Mouse (Mus musculus) limb, embryonic 10.5 days (tissue): Measurements from ENCODE around the gene Olfr1450. TPM values are rescaled to one million over a fixed set of nuclear protein-coding genes. Genes with fewer than 3 reads are reported as not detected.
"Not testable (repeated sequence)": the region's sequence is repeated elsewhere in the genome, so short reads cannot be mapped to it uniquely, and the experiment has no call there.

ENCODE experiments used
- DNase-seq: peaks from one replicate; pipeline ENCODE4 v3.0.0-alpha.2; 2017; ENCODE audit warnings: low spot score
- H3K27ac ChIP-seq: fragments of 300-500 bp; sonication (generic); 2 replicates; pipeline ENCODE4 v1.5.1; 2016; ENCODE audit warnings: mild to moderate bottlenecking
- H3K27me3 ChIP-seq: fragments of 300-500 bp; sonication (generic); 2 replicates; pipeline ENCODE4 v1.6.1; 2016; ENCODE audit warnings: low read depth, mild to moderate bottlenecking; ENCODE audit not compliant: poor library complexity, severe bottlenecking
- H3K36me3 ChIP-seq: fragments of 300-500 bp; sonication (generic); 2 replicates; pipeline ENCODE4 v1.6.1; 2016; ENCODE audit warnings: mild to moderate bottlenecking, moderate library complexity
- H3K4me1 ChIP-seq: fragments of 300-500 bp; sonication (generic); 2 replicates; pipeline ENCODE4 v1.6.1; 2016
- H3K4me3 ChIP-seq: fragments of 300-500 bp; sonication (generic); 2 replicates; pipeline ENCODE4 v1.5.1; 2016; ENCODE audit warnings: mild to moderate bottlenecking, moderate library complexity
- H3K9me3 ChIP-seq: fragments of 300-500 bp; sonication (generic); replicated peaks from 2 replicates; pipeline ENCODE4 v1.6.1; 2016; ENCODE audit warnings: mild to moderate bottlenecking
- WGBS: fragments of 180-500 bp; shearing (Covaris S2); methylation state at CpG from one replicate; pipeline ENCODE4 v1.1.7; 2016; 5-methylcytosine and 5-hydroxymethylcytosine counted together
- polyA plus RNA-seq: library from polyadenylated mRNA; unstranded; fragments of >200 nt; fragmentation: Nextera tagmentation; extraction: Ambion mirVana; gene quantifications from 2 replicates; pipeline ENCODE4 v1.2.1, GENCODE M21; 2016

Olfr1450 gene
- not detected in 2 replicates for polyA plus RNA-seq

GRCm38 (mm10) chr19:12949958-12950357 is at the start of gene Olfr1450:
Olfr1450 (plus strand) TSS chr19:12950258.
- Histone ChIP-seq H3K27ac (no peak within 1 kb of the TSS), H3K9me3 (peaks cover 4% of the 10 kb centered on the region; the same call in 1 of the 2 replicates), H3K4me3 (no peak within 1 kb of the TSS), H3K36me3 (no peaks in the 10 kb centered on the region), H3K4me1 (no peaks in the 10 kb centered on the region), H3K27me3 (no peaks in the 10 kb centered on the region)
- no peak for DNase-seq
- 83% methylated on average over 1 of the region's 1 CpGs for WGBS

GRCm38 (mm10) chr19:12903643-12904042 is 46.4 kb upstream of the Olfr1450 start, which contains the start of gene Olfr1447:
Olfr1447 (minus strand) TSS chr19:12903743.
- Histone ChIP-seq H3K4me1 (no peaks in the 10 kb centered on the region), H3K36me3 (no peaks in the 10 kb centered on the region), H3K4me3 (no peak within 1 kb of the TSS), H3K9me3 (no peaks in the 10 kb centered on the region), H3K27me3 (no peaks in the 10 kb centered on the region), H3K27ac (no peak within 1 kb of the TSS)
- WGBS, result 98% methylated on average over 1 of the region's 1 CpGs
- no peak for DNase-seq

- H3K27ac ChIP-seq, result no peak within 1 kb of the TSS
- H3K27me3 ChIP-seq, result no peaks in the 10 kb centered on the region
- 84% methylated on average over 1 of the region's 1 CpGs for WGBS
- no peaks in the 10 kb centered on the region for H3K4me1 ChIP-seq
- H3K4me3 ChIP-seq, result no peak within 1 kb of the TSS
- no peaks in the 10 kb centered on the region for H3K36me3 ChIP-seq
- no peak for DNase-seq
- no peaks in the 10 kb centered on the region for H3K9me3 ChIP-seq
Measured at GRCm38 (mm10) chr19:12924319-12924718, 25.7 kb upstream of the Olfr1450 start, which contains the start of gene Olfr1448. Olfr1448 (minus strand) TSS chr19:12924419.

GRCm38 (mm10) chr19:12930540-12930939 is 19.5 kb upstream of the Olfr1450 start, which contains the start of gene Olfr1449:
Olfr1449 (plus strand) TSS chr19:12930840.
- H3K36me3 ChIP-seq, result no peaks in the 10 kb centered on the region
- no peaks in the 10 kb centered on the region for H3K4me1 ChIP-seq
- no peaks in the 10 kb centered on the region for H3K27me3 ChIP-seq
- no peaks in the 10 kb centered on the region for H3K9me3 ChIP-seq
- H3K4me3 ChIP-seq, result no peak within 1 kb of the TSS
- DNase-seq, result no peak
- no peak within 1 kb of the TSS for H3K27ac ChIP-seq

- 88% methylated on average over 5 of the region's 5 CpGs for WGBS
Measured at GRCm38 (mm10) chr19:12970082-12970481, 20.0 kb downstream of the Olfr1450 start.

GRCm38 (mm10) chr19:12992316-12992715 is 42.3 kb downstream of the Olfr1450 start:
- not testable (repeated sequence) for H3K4me1 ChIP-seq, H3K36me3 ChIP-seq, H3K27ac ChIP-seq, H3K4me3 ChIP-seq, H3K9me3 ChIP-seq, DNase-seq, H3K27me3 ChIP-seq
- 96% methylated on average over 4 of the region's 4 CpGs for WGBS

More at GRCm38 (mm10) chr19:12970082-12970481, 20.0 kb downstream of the Olfr1450 start:
- H3K9me3 ChIP-seq, H3K27ac ChIP-seq, H3K36me3 ChIP-seq, H3K4me1 ChIP-seq, DNase-seq, H3K27me3 ChIP-seq, H3K4me3 ChIP-seq: not testable (repeated sequence)

- Histone ChIP-seq H3K4me3 (no peak within 1 kb of the TSS), H3K27ac (no peak within 1 kb of the TSS), H3K36me3 (no peaks in the 10 kb centered on the region), H3K27me3 (no peaks in the 10 kb centered on the region), H3K9me3 (no peaks in the 10 kb centered on the region), H3K4me1 (no peaks in the 10 kb centered on the region)
- WGBS, result 86% methylated on average over 2 of the region's 2 CpGs
- DNase-seq, result no peak
Measured at GRCm38 (mm10) chr19:12994714-12995113, 44.7 kb downstream of the Olfr1450 start, which contains the start of gene Olfr1451. Olfr1451 (plus strand) TSS chr19:12995014.

Other genes with a start within 250 kb of the Olfr1450 start
- 1.8 and 2.2 TPM in 2 replicates for gene Cntf, start 184.6 kb upstream of the Olfr1450 start, polyA plus RNA-seq
- gene Zfp91, start 154.1 kb upstream of the Olfr1450 start, polyA plus RNA-seq, result 11.0 and 13.5 TPM in 2 replicates
- gene Lpxn, start 154.1 kb upstream of the Olfr1450 start, polyA plus RNA-seq, result 0.68 and 0.78 TPM in 2 replicates
- gene Gm5244, start 103.6 kb upstream of the Olfr1450 start, polyA plus RNA-seq, result not detected in 2 replicates
- gene Olfr1444, start 93.0 kb upstream of the Olfr1450 start, polyA plus RNA-seq, result not detected in 2 replicates
- not detected in 2 replicates for gene Olfr1445, start 66.4 kb upstream of the Olfr1450 start, polyA plus RNA-seq
- gene Olfr1446, start 56.7 kb upstream of the Olfr1450 start, polyA plus RNA-seq, result not detected in 2 replicates
- not detected in 2 replicates for gene Olfr1447, start 46.5 kb upstream of the Olfr1450 start, polyA plus RNA-seq
- not detected in 2 replicates for gene Olfr1448, start 25.8 kb upstream of the Olfr1450 start, polyA plus RNA-seq
- gene Olfr1449, start 19.4 kb upstream of the Olfr1450 start, polyA plus RNA-seq, result not detected in 2 replicates
- gene Olfr1451, start 44.8 kb downstream of the Olfr1450 start, polyA plus RNA-seq, result not detected in 2 replicates
- not detected in 2 replicates for gene Olfr1453, start 78.1 kb downstream of the Olfr1450 start, polyA plus RNA-seq
- gene Olfr1454, start 110.4 kb downstream of the Olfr1450 start, polyA plus RNA-seq, result not detected in 2 replicates
- gene Olfr1457, start 147.6 kb downstream of the Olfr1450 start, polyA plus RNA-seq, result not detected in 2 replicates
- not detected in 2 replicates for gene Olfr1458, start 156.5 kb downstream of the Olfr1450 start, polyA plus RNA-seq
- not detected in 2 replicates for gene Olfr1459, start 199.3 kb downstream of the Olfr1450 start, polyA plus RNA-seq
- not detected in 2 replicates for gene Olfr1461, start 212.7 kb downstream of the Olfr1450 start, polyA plus RNA-seq
- gene Olfr1462, start 235.5 kb downstream of the Olfr1450 start, polyA plus RNA-seq, result not detected in 2 replicates